Mouse (Mus musculus) heart, embryonic 11.5 days (tissue): Measurements from ENCODE around the gene Cd81. TPM values are rescaled to one million over a fixed set of nuclear protein-coding genes. Genes with fewer than 3 reads are reported as not detected.

Source experiments
- ATAC-seq: fragments of 200-750 bp; cut with Nextera tagmentation; replicated peaks from 2 replicates; pipeline ENCODE4 v1.8.0; 2017; ENCODE audit warnings: moderate library complexity; ENCODE audit not compliant: insufficient number of reproducible peaks, low FRiP score, low TSS enrichment
- H3K27ac ChIP-seq: fragments of 300-500 bp; sonication (generic); 2 replicates; pipeline ENCODE4 v1.5.1; 2014; ENCODE audit warnings: mild to moderate bottlenecking, low read depth, low read length
- H3K27me3 ChIP-seq: fragments of 300-500 bp; sonication (generic); 2 replicates; pipeline ENCODE4 v1.6.1; 2014; ENCODE audit warnings: mild to moderate bottlenecking, low read length, mixed read lengths; ENCODE audit not compliant: control insufficient read depth, insufficient read depth
- H3K36me3 ChIP-seq: fragments of 300-500 bp; sonication (generic); 2 replicates; pipeline ENCODE4 v1.6.1; 2014; ENCODE audit warnings: mild to moderate bottlenecking, low read length, moderate library complexity, mixed read lengths; ENCODE audit not compliant: control insufficient read depth, insufficient read depth
- H3K4me1 ChIP-seq: fragments of 300-500 bp; sonication (generic); 2 replicates; pipeline ENCODE4 v1.6.1; 2014; ENCODE audit warnings: low read length; ENCODE audit not compliant: control insufficient read depth, insufficient read depth
- H3K4me2 ChIP-seq: fragments of 300-500 bp; sonication (generic); 2 replicates; pipeline ENCODE4 v1.6.1; 2014; ENCODE audit warnings: mild to moderate bottlenecking, moderate library complexity
- H3K4me3 ChIP-seq: fragments of 300-500 bp; sonication (generic); 2 replicates; pipeline ENCODE4 v1.5.1; 2014; ENCODE audit warnings: low read depth, low read length
- H3K9ac ChIP-seq: fragments of 300-500 bp; sonication (generic); 2 replicates; pipeline ENCODE4 v1.6.1; 2014; ENCODE audit warnings: mild to moderate bottlenecking, low read depth, low read length, moderate library complexity
- H3K9me3 ChIP-seq: fragments of 300-500 bp; sonication (generic); replicated peaks from 2 replicates; pipeline ENCODE4 v1.6.1; 2016; ENCODE audit warnings: low read length; ENCODE audit not compliant: control insufficient read depth
- WGBS: fragments of 180-500 bp; shearing (Covaris S2); extraction: QIAGEN DNeasy Blood & Tissue Kit; methylation state at CpG from one replicate; pipeline ENCODE4 v1.1.7; 2014; ENCODE audit not compliant: insufficient replicate concordance; 5-methylcytosine and 5-hydroxymethylcytosine counted together
- polyA plus RNA-seq: library from polyadenylated mRNA; unstranded; fragments of >200 nt; fragmentation: Nextera tagmentation; extraction: Ambion mirVana; gene quantifications from 2 replicates; pipeline ENCODE4 v1.2.1, GENCODE M21; 2014

Cd81 gene
- polyA plus RNA-seq, 1 experiment from 2014 or later = 632 TPM

DNA sequence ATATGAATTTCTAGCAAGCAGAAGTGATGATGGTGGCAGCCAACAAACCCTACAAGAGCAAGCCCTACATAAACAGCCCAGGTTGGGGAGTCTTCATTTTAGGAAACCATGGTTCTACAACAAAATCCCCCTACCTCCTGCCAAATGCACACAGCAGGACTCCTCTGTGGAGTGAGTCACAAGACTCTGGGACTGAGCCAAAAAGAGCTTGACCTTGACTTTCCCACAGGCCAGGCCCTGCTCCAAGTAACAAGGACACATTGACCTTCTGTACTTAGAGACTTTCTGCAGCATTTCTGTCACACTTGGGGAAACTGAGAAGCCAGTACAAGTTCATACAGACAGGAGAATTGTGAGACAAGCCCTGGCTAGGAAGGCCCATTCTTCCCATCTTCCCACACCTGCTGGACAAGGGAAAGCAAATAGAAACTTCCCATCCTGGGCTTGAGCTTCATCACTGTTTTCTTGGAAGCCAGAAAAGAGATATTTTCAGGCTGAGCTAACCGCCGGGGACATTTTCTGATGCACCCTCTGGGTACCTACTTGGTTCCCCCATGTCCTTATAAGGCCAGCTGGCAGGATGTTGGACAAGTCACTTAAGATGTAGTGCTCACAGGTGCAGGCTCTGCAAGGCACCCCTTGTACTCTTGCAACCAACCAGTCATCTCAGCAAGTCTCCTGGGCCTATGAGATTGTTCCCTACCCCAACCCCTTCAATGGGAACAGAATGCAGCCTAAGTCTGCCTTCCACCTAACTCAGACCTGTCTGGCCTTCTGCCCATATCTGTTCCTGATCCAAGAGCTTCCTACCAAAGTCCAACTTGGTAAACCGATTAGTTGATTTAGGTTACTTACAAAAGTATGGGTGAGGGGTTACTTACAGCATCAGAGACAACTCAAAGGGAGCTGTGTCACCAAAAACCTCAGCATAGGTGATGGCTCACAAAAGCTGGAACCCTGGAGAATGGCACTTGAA, 2.4 kb upstream of the Cd81 start:
- ATAC-seq = no peak
- 88% methylated on average over 3 of the region's 3 CpGs for WGBS
- Histone ChIP-seq H3K27me3 (no peaks in the 10 kb centered on the region), H3K4me1 (peaks cover 25% of the 10 kb centered on the region), H3K4me2 (no peak overlapping the region), H3K36me3 (no peaks in the 10 kb centered on the region), H3K9ac (no peak overlapping the region), H3K4me3 (no peak overlapping the region), H3K27ac (0 out of 2 replicates have a peak overlapping the region, but pooled peaks have one; percentile 22), H3K9me3 (no peaks in the 10 kb centered on the region)

DNA sequence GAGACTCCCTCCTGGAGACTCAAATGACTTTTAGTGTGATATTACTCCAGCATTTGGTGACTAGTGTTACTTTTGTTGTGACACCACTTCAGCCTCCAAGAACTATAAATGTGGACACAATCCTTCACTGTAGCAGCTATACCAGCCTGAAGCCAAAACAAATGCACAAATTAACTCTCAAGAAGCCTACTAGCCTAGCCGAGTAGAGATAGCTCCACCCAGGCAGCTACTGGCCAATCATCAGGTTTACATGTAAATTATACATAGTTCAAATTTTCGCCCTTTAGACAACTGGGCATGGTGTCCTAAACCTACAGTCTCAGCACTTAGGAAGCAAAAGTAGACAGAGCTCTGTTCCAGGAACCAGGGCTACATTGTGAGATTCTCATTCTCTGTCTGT, 1.2 kb upstream of the Cd81 start:
- H3K4me3 ChIP-seq = no peak overlapping the region
- H3K9ac ChIP-seq = no peak overlapping the region
- 61% methylated on average over 2 of the region's 2 CpGs for WGBS
- H3K27ac ChIP-seq = no peak overlapping the region
- no peaks in the 10 kb centered on the region for H3K9me3 ChIP-seq
- peaks cover 36% of the 10 kb centered on the region for H3K4me1 ChIP-seq
- H3K27me3 ChIP-seq = no peaks in the 10 kb centered on the region
- ATAC-seq = no peak
- 0 out of 2 replicates have a peak, but pooled peaks cover 2% of the 10 kb centered on the region for H3K36me3 ChIP-seq
- H3K4me2 ChIP-seq = no peak overlapping the region

DNA sequence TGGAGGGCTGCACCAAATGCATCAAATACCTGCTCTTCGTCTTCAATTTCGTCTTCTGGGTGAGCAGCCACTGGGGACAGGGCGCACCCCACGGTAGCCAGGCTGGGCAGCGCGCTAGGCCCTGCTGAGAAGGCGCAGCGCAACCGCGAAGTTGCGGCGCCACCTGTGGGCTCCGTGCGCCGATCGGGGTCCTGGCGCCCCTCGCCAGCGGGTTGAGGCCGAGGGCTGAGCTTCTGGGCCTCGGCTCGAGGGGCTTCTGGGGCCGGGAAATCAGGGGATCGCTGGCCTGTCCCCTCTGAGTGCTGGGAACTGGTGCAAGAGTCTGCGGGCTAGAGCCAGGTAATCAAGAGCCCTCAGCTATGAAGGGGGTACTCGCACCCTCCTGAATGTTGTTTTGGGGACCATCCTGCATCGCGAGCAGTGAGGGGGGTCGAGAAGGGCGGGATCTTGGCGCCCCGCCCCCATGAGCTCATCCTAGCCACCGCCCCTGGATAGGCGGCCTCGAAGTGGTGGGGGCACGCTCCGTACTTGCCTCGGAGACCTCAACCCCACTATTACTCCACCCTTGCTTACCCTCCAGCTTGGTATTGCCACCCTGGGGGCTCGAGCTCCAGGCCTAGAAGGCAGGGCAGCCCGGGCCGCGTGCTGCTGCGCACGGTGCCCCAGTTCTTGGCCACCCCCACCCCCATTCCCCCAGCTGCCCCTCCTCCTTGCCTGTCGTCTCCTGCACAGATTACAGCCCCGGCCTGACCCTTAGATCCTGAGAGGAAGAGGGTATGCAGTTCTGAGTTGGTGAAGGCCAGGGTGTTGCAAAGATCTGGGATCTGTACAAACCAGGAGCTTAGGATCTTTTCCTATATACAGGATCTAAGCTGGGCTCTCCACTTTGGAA, 715 bp downstream of the Cd81 start:
- 0 out of 2 replicates have a peak, but pooled peaks cover 2% of the 10 kb centered on the region for H3K36me3 ChIP-seq
- H3K4me3 ChIP-seq = peak overlapping the region; percentile 95
- H3K4me2 ChIP-seq = peak overlapping the region; percentile 96
- peaks cover 55% of the 10 kb centered on the region for H3K4me1 ChIP-seq
- WGBS = under 1% methylated on average over 46 of the region's 46 CpGs
- peak overlapping the region; percentile 97 for H3K9ac ChIP-seq
- peak; percentile 44 for ATAC-seq
- H3K27ac ChIP-seq = peak overlapping the region; percentile 95
- no peaks in the 10 kb centered on the region for H3K9me3 ChIP-seq
- no peaks in the 10 kb centered on the region for H3K27me3 ChIP-seq

DNA sequence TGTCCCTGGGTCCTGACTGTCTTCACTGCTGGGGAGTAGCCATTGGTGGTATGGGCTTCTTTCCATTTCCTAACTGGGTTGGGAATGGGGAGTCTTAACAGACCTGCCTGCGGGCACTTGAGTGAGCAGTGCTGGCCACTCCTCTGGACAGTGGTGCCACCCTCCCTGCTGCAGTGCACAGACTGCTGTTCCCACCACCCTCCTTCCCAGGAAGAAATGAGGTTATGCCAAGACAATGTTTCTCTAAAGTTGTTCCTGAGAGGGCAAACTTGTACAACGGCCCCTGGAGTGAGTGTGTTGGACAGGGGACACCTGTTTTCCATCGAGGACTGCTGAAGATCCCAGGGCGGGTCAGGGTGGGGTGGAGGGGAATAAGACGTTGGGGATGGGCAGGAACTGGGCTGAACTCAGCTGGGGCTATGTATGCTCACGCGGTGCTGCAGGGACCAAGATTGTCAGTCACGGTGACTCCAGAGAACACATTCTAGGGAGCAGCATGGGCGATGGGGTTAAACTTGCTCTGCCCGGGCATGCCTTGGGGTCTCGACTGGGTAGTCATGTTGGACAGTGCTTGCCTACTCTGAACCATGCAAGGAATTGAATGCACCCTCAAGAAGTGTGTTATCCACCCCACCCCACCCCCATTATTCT, 1.5 kb downstream of the Cd81 start:
- Histone ChIP-seq H3K9ac (peak overlapping the region; percentile 97), H3K9me3 (no peaks in the 10 kb centered on the region), H3K4me1 (peaks cover 63% of the 10 kb centered on the region), H3K36me3 (0 out of 2 replicates have a peak, but pooled peaks cover 2% of the 10 kb centered on the region), H3K27me3 (no peaks in the 10 kb centered on the region), H3K4me2 (peak overlapping the region; percentile 96), H3K4me3 (peak overlapping the region; percentile 95), H3K27ac (peak overlapping the region; percentile 95)
- 47% methylated on average over 11 of the region's 11 CpGs for WGBS
- no peak for ATAC-seq

DNA sequence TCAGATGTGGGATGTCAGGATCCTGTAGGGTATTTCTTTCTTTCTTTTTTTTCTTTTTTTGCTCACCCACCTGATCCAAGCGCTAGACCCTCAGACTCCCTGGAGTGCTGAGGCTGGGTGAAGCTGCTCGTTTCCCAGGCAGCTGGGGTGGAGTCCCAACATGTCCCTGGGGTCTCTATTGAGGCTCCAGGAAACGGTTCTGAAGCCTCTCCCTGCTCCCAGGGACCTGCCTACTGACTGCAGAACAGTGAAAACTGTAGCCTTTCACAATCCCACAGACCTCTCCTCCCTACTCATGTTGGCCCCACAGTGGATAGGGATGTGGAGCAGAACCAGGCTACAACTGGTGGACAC, 2.0 kb downstream of the Cd81 start:
- Histone ChIP-seq H3K36me3 (0 out of 2 replicates have a peak, but pooled peaks cover 2% of the 10 kb centered on the region), H3K27ac (0 out of 2 replicates have a peak overlapping the region, but pooled peaks have one; percentile 16), H3K4me2 (peak overlapping the region; percentile 96), H3K4me1 (peaks cover 68% of the 10 kb centered on the region), H3K27me3 (no peaks in the 10 kb centered on the region), H3K9ac (peak overlapping the region; percentile 97), H3K4me3 (peak overlapping the region; percentile 95), H3K9me3 (no peaks in the 10 kb centered on the region)
- WGBS = 41% methylated on average over 3 of the region's 3 CpGs
- no peak for ATAC-seq

DNA sequence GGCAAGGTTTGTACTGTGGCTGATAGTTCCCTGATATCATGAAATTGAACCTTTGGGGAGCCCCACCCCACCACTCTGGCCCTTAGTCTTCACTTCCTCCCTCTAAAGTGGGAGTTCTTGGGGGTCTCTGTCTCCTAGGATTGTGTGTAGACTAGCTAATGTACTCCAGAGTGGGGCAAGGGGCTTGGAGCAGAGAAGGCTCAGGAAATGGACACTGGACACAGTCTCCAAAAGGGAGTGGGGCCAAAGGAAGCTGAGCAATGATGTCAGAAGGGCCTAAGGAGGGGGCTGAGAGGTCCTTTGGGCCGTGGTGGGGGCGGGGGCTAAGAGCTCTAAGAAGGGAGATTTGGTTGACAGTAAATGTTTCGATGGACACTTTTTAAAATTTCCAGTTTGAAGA, 2.5 kb downstream of the Cd81 start:
- 65% methylated on average over 3 of the region's 3 CpGs for WGBS
- peak overlapping the region; percentile 95 for H3K4me3 ChIP-seq
- H3K4me1 ChIP-seq = peaks cover 67% of the 10 kb centered on the region
- H3K36me3 ChIP-seq = 0 out of 2 replicates have a peak, but pooled peaks cover 2% of the 10 kb centered on the region
- no peaks in the 10 kb centered on the region for H3K9me3 ChIP-seq
- no peaks in the 10 kb centered on the region for H3K27me3 ChIP-seq
- H3K27ac ChIP-seq = 0 out of 2 replicates have a peak overlapping the region, but pooled peaks have one; percentile 16
- H3K4me2 ChIP-seq = peak overlapping the region; percentile 96
- H3K9ac ChIP-seq = peak overlapping the region; percentile 97
- no peak for ATAC-seq

DNA sequence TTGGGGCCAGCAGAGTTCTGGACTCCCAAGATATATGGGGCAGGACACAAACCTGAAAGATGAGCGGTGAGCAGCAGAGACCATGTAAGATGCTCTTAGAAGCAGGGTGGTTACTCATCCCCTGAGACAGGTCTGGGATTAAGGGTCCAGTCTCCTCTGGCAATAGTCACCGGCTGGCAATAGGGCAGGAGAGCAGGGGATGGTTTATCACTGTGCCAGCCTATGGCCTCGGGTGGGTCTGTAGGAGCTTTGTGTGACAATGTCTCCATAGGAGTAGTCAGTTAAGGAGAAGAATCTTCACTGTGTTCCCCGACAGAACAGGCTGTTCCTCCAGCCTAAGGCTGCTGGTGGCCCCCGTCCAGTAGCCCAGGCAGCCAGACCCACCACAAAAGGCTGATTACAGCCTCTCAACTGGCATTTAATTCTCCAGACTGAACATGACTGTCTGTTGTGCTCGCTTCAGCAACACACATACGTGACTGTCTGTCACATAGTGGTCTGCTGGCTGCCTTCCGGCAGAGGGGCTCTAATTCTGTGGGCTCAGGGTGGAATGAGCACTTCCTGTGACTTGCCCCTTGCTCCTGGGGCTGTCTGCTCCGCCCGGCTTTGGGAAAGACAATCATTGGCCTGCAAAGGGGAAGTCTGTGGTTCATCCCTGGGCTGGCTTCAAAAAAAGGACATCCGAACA, 3.1 kb downstream of the Cd81 start:
- Histone ChIP-seq H3K9ac (peak overlapping the region; percentile 44; the same call in 1 of the 2 replicates), H3K27me3 (no peaks in the 10 kb centered on the region), H3K9me3 (no peaks in the 10 kb centered on the region), H3K4me1 (peaks cover 68% of the 10 kb centered on the region), H3K27ac (peak overlapping the region; percentile 95; the same call in 1 of the 2 replicates), H3K36me3 (0 out of 2 replicates have a peak, but pooled peaks cover 5% of the 10 kb centered on the region), H3K4me2 (peak overlapping the region; percentile 96), H3K4me3 (peak overlapping the region; percentile 8; the same call in 1 of the 2 replicates)
- whole genome bisulfite sequencing = 64% methylated on average over 11 of the region's 11 CpGs
- no peak for ATAC-seq
